Mouse (Mus musculus) lung, embryonic 16.5 days (tissue): Measurements from ENCODE around the gene Ywhag. TPM values are rescaled to one million over a fixed set of nuclear protein-coding genes. Genes with fewer than 3 reads are reported as not detected.

Source experiments
- ATAC-seq: fragments of 200-750 bp; cut with Nextera tagmentation; 2 replicates; pipeline ENCODE4 v1.8.0; 2017; ENCODE audit warnings: low read depth, mild to moderate bottlenecking, moderate library complexity
- H3K27ac ChIP-seq: fragments of 300-500 bp; sonication (generic); 2 replicates; pipeline ENCODE4 v1.5.1; 2014; ENCODE audit warnings: mild to moderate bottlenecking, control low read depth, low read length
- H3K27me3 ChIP-seq: fragments of 300-500 bp; sonication (generic); 2 replicates; pipeline ENCODE4 v1.6.1; 2014; ENCODE audit warnings: low read depth, low read length, mixed read lengths; ENCODE audit not compliant: control insufficient read depth, insufficient read depth
- H3K36me3 ChIP-seq: fragments of 300-500 bp; sonication (generic); 2 replicates; pipeline ENCODE4 v1.6.1; 2014; ENCODE audit warnings: low read length; ENCODE audit not compliant: control insufficient read depth, insufficient read depth
- H3K4me1 ChIP-seq: fragments of 300-500 bp; sonication (generic); replicated peaks from 2 replicates; pipeline ENCODE4 v1.6.1; 2014; ENCODE audit warnings: low read length, mixed read lengths; ENCODE audit not compliant: control insufficient read depth, insufficient read depth
- H3K4me2 ChIP-seq: fragments of 300-500 bp; sonication (generic); 2 replicates; pipeline ENCODE4 v1.6.1; 2014; ENCODE audit warnings: low read depth, low read length, control low read depth
- H3K4me3 ChIP-seq: fragments of 300-500 bp; sonication (generic); 2 replicates; pipeline ENCODE4 v1.5.1; 2014; ENCODE audit warnings: mild to moderate bottlenecking, low read length, control low read depth
- H3K9ac ChIP-seq: fragments of 300-500 bp; sonication (generic); 2 replicates; pipeline ENCODE4 v1.6.1; 2014; ENCODE audit warnings: low read length, control low read depth
- H3K9me3 ChIP-seq: fragments of 300-500 bp; sonication (generic); 2 replicates; pipeline ENCODE4 v1.6.1; 2016; ENCODE audit warnings: low read length; ENCODE audit not compliant: control insufficient read depth
- WGBS: fragments of 180-500 bp; shearing (Covaris S2); extraction: QIAGEN DNeasy Blood & Tissue Kit; methylation state at CpG from one replicate; pipeline ENCODE4 v1.1.7; 2014; 5-methylcytosine and 5-hydroxymethylcytosine counted together
- polyA plus RNA-seq: library from polyadenylated mRNA; unstranded; fragments of >200 nt; fragmentation: Nextera tagmentation; extraction: Ambion mirVana; gene quantifications from 2 replicates; pipeline ENCODE4 v1.2.1, GENCODE M21; 2015

Ywhag gene
- polyA plus RNA-seq, 1 experiment from 2014 or later: 155 TPM

DNA sequence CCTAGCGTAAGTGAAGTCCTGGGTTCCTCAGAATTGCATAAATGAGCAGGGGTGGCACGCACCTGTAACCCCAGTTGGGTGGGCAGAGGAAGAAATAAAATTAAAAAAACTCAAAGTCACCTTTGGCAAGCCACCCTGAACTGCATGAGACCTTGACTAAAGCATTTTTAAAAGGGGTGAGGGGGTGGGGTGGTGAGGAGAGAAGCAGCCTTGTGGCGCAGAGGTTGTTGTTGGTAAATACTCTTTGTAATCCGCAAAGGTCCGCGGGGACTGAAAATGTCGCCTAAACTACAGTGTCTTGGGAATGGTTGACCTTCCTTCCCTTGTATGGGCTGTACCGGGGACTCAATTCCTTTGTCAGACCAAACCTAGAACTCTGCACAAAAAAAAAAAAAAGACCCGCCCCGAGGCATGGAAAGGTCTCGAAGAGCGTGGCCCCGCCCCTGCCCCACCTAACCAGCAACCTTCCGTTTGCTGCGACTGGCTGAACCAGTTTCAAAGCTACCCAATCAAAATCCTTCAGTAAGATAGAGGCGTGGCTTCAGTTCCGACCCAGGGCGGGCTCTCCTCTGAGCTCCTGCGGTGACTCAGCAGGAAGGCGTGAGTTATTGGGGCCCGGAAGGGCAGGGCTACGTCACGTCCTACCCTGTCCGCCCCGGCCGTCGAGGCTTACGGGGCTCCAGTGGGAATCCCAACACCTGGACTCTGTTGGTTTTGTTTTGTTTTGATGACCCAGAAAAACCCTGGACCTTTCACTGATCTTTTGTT, 23.0 kb upstream of the Ywhag start:
- Histone ChIP-seq H3K9ac (peak overlapping the region; percentile 67), H3K9me3 (no peaks in the 10 kb centered on the region), H3K27me3 (no peaks in the 10 kb centered on the region), H3K27ac (peak overlapping the region; percentile 94), H3K36me3 (no peaks in the 10 kb centered on the region), H3K4me3 (peak overlapping the region; percentile 48), H3K4me1 (peaks cover 9% of the 10 kb centered on the region), H3K4me2 (peak overlapping the region; percentile 67)
- 7% methylated on average over 28 of the region's 28 CpGs for WGBS
- peak; percentile 88 for ATAC-seq

DNA sequence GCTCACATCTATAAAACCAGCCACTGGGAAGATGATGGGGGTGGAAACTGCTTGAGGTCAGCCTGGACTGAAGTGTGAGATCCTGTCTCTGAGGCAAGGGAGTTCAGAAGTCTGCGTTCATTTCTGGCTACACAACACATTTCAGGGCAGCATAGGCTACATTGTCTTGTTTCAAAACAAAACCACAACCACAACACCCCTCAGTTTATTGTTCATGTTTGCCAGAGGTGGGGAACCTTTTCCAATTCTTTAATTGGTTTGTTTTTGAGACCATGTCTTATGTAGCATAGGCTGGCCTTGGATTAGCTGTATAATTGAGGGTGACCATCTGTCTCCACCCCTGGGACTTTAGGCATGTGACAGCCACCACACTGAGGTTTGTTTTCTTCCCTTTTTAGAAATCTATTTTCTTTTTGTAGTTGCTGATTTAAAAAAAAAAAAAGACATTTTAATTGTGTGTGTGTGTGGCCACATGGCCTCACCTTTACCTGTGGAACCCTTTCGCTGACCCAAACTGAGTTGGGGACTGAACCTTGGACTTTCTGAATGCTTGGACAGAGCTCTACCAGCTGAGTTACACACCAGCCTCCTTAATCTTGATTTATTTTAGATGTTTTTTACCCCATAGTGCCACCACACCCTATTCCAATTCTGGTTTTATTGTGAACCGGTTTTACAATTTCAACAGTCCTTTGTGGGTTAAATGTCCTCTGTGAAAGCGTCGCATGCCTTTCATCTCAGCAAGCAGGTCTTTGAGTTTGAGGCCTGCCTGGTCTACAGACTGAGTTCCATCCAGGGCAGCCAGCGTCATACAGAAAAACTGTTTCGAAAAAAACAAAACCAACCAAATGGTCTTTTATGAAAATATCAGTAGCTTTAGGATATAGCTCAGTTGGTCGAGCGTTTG, 22.1 kb upstream of the Ywhag start:
- no peak overlapping the region for H3K9ac ChIP-seq
- peak overlapping the region; percentile 87 for H3K27ac ChIP-seq
- H3K4me1 ChIP-seq: peaks cover 3% of the 10 kb centered on the region
- ATAC-seq: no peak
- H3K36me3 ChIP-seq: no peaks in the 10 kb centered on the region
- H3K4me2 ChIP-seq: peak overlapping the region; percentile 67; the same call in 1 of the 2 replicates
- no peaks in the 10 kb centered on the region for H3K9me3 ChIP-seq
- no peak overlapping the region for H3K4me3 ChIP-seq
- 78% methylated on average over 9 of the region's 9 CpGs for WGBS
- H3K27me3 ChIP-seq: no peaks in the 10 kb centered on the region

DNA sequence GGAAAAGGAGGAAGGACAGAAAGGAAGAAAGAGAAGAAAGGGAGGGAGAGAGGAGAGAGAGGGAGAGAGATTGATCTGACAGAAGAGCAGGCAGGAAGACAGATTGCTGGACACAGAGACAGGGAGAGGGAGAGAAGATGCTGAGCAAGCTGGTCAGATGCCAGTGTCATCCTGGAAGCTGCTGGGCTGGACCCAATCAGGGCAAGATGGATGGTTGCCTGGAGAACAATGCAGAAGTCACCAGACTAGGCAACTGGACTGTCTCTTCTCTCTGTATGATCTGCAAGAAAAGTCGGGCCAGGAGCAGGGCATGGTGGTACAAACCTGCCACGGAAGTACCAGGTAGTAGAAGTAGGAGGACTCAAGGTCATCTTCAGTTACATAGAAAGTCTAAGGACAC, 18.4 kb upstream of the Ywhag start:
- no peaks in the 10 kb centered on the region for H3K4me1 ChIP-seq
- no peaks in the 10 kb centered on the region for H3K27me3 ChIP-seq
- no peak overlapping the region for H3K4me3 ChIP-seq
- ATAC-seq: no peak
- H3K36me3 ChIP-seq: no peaks in the 10 kb centered on the region
- H3K27ac ChIP-seq: no peak overlapping the region
- H3K4me2 ChIP-seq: no peak overlapping the region
- WGBS: 87% methylated on average over 2 of the region's 2 CpGs
- H3K9me3 ChIP-seq: no peaks in the 10 kb centered on the region
- H3K9ac ChIP-seq: no peak overlapping the region

DNA sequence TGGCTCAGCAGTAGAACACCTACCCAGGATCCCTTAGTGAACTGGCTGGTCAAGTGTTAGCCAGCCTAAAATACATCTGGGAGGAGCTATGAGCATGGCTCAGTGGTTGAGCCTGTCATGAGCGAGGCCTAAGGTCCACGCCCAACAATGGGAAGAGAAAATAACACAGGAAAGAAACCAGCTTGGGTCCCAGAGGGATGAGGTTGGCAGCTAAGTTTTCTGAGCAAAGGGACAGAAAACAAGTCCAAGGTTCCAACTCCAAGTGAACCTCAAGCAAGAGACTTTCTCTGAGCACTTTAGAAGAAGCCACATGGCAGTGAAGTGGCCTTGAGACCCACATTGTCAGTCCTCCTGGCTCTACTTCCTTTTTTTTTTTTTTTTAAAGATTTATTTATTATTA, 17.2 kb upstream of the Ywhag start:
- Histone ChIP-seq H3K4me1 (no peaks in the 10 kb centered on the region), H3K9ac (no peak overlapping the region), H3K4me3 (no peak overlapping the region), H3K36me3 (no peaks in the 10 kb centered on the region), H3K9me3 (no peaks in the 10 kb centered on the region), H3K27me3 (no peaks in the 10 kb centered on the region), H3K27ac (no peak overlapping the region), H3K4me2 (no peak overlapping the region)
- WGBS: 88% methylated on average over 2 of the region's 2 CpGs
- no peak for ATAC-seq

DNA sequence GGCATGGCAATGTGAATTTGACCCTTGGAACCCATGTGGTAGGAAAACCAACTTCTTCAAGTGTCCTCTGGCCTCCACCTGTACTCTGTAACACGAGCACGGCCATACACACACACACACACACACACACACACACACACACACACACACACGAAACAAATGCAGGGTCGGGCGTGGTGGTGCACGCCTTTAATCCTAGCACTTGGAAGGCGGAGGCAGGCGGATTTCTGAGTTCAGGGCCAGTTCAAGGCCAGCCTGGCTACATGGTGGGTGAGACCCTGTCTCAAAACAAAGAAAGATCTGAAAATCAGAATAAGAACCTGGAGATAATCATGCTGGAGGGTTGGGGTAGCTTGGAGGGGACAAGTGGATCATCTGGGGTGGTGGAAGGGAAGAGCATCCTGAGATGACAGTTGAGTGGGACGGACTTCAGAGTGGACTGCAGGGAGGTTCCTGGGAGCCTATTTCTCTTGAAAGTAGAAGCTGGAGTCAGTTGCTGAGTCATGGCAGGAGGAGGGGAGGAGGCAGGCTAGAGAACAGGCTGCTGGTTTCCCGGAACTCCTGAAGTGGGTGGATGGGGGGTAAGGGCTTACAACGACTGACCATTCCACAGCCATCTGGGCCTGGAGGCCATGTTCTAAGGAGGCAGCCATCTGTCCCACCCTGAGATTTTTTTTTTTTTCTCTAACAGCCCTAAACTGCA, 16.4 kb upstream of the Ywhag start:
- H3K4me2 ChIP-seq: no peak overlapping the region
- H3K27ac ChIP-seq: no peak overlapping the region
- no peaks in the 10 kb centered on the region for H3K9me3 ChIP-seq
- H3K4me1 ChIP-seq: peaks cover 5% of the 10 kb centered on the region
- no peaks in the 10 kb centered on the region for H3K27me3 ChIP-seq
- WGBS: 68% methylated on average over 11 of the region's 11 CpGs
- ATAC-seq: no peak
- no peak overlapping the region for H3K4me3 ChIP-seq
- H3K9ac ChIP-seq: no peak overlapping the region
- no peaks in the 10 kb centered on the region for H3K36me3 ChIP-seq

DNA sequence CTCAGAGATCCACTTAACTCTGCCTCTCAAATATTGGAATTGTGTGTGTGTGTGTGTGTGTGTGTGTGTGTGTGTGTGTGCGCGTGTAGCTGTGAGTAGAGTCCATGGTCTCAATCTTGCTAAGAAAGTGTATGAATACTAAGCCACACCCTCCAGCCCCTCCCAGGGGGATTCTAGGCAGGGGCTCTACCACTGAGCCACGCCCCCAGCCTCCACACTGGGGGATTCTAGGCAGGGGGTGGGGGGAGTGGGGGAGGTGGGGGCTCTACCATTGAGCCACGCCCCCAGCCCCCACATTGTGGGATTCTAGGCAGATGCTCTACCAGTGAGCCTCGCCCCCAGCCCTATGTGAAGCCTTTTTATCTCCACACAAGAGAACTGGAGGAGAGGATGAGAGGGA, 12.2 kb upstream of the Ywhag start:
- H3K36me3 ChIP-seq: no peaks in the 10 kb centered on the region
- H3K4me2 ChIP-seq: no peak overlapping the region
- H3K4me3 ChIP-seq: no peak overlapping the region
- H3K4me1 ChIP-seq: peaks cover 10% of the 10 kb centered on the region
- ATAC-seq: peak; percentile 41; the same call in 1 of the 2 replicates
- no peaks in the 10 kb centered on the region for H3K9me3 ChIP-seq
- H3K9ac ChIP-seq: no peak overlapping the region
- H3K27ac ChIP-seq: no peak overlapping the region
- no peaks in the 10 kb centered on the region for H3K27me3 ChIP-seq
- 64% methylated on average over 5 of the region's 5 CpGs for WGBS

DNA sequence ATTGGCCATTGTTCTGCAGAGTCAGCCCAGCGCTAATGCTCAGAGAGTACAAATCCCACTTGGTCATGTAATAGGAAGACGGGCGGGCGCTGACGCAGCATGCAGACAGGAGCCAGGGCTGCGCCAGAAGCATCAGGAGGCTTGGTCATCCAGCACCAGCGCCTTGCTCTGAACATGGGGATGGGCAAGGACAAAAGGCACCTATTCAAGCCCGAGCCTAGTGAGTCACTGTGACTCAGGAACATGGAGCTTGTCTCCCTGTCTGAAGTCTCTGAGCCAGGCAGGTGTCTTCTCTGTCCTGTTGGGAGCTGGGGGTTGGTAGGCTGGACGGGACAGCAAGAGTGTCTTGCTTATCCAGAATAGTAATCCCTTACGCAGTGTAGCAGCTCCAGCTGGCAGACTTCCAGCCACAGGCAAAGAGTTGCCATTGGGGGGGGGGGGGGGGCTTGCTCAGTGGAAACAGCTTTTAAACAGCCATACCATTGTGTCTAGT, 11.5 kb upstream of the Ywhag start:
- Histone ChIP-seq H3K27ac (no peak overlapping the region), H3K4me2 (no peak overlapping the region), H3K9me3 (no peaks in the 10 kb centered on the region), H3K27me3 (no peaks in the 10 kb centered on the region), H3K9ac (peak overlapping the region; percentile 31; the same call in 1 of the 2 replicates), H3K4me3 (no peak overlapping the region), H3K36me3 (no peaks in the 10 kb centered on the region), H3K4me1 (peaks cover 10% of the 10 kb centered on the region)
- 53% methylated on average over 10 of the region's 10 CpGs for WGBS
- ATAC-seq: peak; percentile 80

DNA sequence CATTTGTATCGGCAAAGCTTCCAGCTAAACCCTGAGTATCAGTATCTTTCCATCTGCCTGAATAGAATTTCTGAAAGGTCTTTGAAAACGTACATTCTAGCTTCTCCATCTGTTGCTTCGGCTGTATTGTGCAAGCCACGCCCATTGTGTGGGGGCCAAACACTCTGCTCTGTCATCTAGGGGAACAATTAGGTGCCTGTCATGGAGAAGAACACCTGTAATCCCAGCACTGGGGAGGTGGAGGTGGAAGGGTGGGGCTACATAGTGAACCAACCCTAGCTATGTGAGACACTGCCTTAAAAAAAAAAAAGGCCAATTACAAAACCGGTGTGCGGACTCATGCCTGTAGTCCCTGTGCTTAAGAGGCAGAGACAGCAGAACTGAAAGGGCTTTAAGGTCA, 8.3 kb upstream of the Ywhag start:
- WGBS: 59% methylated on average over 6 of the region's 6 CpGs
- Histone ChIP-seq H3K9ac (no peak overlapping the region), H3K4me2 (no peak overlapping the region)

DNA sequence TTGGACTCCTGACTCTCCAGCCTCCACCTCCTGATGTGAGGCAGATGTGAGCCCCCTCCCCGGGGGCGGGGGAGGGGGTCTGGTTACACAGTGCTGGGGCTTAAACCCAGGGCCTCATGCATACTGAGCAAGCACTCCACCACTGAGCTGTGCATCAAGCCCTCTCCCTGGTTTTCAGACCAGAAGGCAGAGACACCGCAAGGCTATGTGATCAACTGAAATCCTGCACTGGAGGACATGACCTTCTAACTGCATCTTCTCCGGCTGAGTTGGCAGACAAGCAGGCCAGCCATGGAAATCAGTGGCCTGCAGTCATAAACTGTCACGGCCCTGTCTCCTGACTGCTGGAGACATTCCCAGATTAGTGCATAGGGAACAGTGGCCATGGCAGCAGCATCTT, 6.2 kb upstream of the Ywhag start:
- Histone ChIP-seq H3K4me3 (no peak overlapping the region), H3K4me1 (peaks cover 2% of the 10 kb centered on the region; the same call in 1 of the 2 replicates), H3K36me3 (no peaks in the 10 kb centered on the region), H3K9me3 (no peaks in the 10 kb centered on the region), H3K9ac (no peak overlapping the region), H3K4me2 (no peak overlapping the region), H3K27me3 (no peaks in the 10 kb centered on the region), H3K27ac (no peak overlapping the region)
- no peak for ATAC-seq
- 41% methylated on average over 5 of the region's 5 CpGs for whole genome bisulfite sequencing

More for the DNA sequence above, 8.3 kb upstream of the Ywhag start:
- ATAC-seq: no peak
- H3K9me3 ChIP-seq: no peaks in the 10 kb centered on the region
- H3K27ac ChIP-seq: no peak overlapping the region
- peaks cover 10% of the 10 kb centered on the region for H3K4me1 ChIP-seq
- no peaks in the 10 kb centered on the region for H3K27me3 ChIP-seq
- H3K36me3 ChIP-seq: no peaks in the 10 kb centered on the region
- no peak overlapping the region for H3K4me3 ChIP-seq
